Mouse (Mus musculus) kidney, postnatal 0 days (tissue): ENCODE data around the gene Mroh7. TPM values are rescaled to one million over a fixed set of nuclear protein-coding genes. Genes with fewer than 3 reads are reported as not detected.

ENCODE experiments used
- ATAC-seq: fragments of 200-750 bp; cut with Nextera tagmentation; replicated peaks from 2 replicates; pipeline ENCODE4 v1.8.0; 2017; ENCODE audit warnings: low read depth, moderate number of reproducible peaks, moderate TSS enrichment, moderate library complexity; ENCODE audit not compliant: low FRiP score
- DNase-seq: peaks from one replicate; pipeline ENCODE4 v3.0.0-alpha.2; 2016; ENCODE audit warnings: low spot score
- H3K27ac ChIP-seq: fragments of 300-500 bp; sonication (generic); 2 replicates; pipeline ENCODE4 v1.5.1; 2014; ENCODE audit warnings: mild to moderate bottlenecking
- H3K27me3 ChIP-seq: fragments of 300-500 bp; sonication (generic); 2 replicates; pipeline ENCODE4 v1.6.1; 2014; ENCODE audit warnings: low read length, mixed read lengths; ENCODE audit not compliant: insufficient read depth
- H3K36me3 ChIP-seq: fragments of 300-500 bp; sonication (generic); 2 replicates; pipeline ENCODE4 v1.6.1; 2014; ENCODE audit warnings: low read length, mixed read lengths; ENCODE audit not compliant: insufficient read depth
- H3K4me1 ChIP-seq: fragments of 300-500 bp; sonication (generic); replicated peaks from 2 replicates; pipeline ENCODE4 v1.6.1; 2014; ENCODE audit warnings: antibody characterized with exemption, low read length, mixed read lengths; ENCODE audit not compliant: insufficient read depth
- H3K4me2 ChIP-seq: fragments of 300-500 bp; sonication (generic); 2 replicates; pipeline ENCODE4 v1.6.1; 2014; ENCODE audit warnings: mild to moderate bottlenecking, low read length, moderate library complexity, mixed read lengths
- H3K4me3 ChIP-seq: fragments of 300-500 bp; sonication (generic); replicated peaks from 2 replicates; pipeline ENCODE4 v1.5.1; 2014; ENCODE audit warnings: low read depth, low read length
- H3K9ac ChIP-seq: fragments of 300-500 bp; sonication (generic); 2 replicates; pipeline ENCODE4 v1.6.1; 2014; ENCODE audit warnings: low read depth, low read length
- H3K9me3 ChIP-seq: fragments of 300-500 bp; sonication (generic); replicated peaks from 2 replicates; pipeline ENCODE4 v1.6.1; 2016; ENCODE audit warnings: low read length, inconsistent platforms, mixed read lengths
- CTCF ChIP-seq: IDR thresholded peaks from 2 replicates; pipeline ENCODE4 v1.5.1; 2016; ENCODE audit warnings: antibody characterized with exemption, low read depth, mild to moderate bottlenecking, moderate library complexity
- WGBS: fragments of 180-500 bp; shearing (Covaris S2); extraction: QIAGEN DNeasy Blood & Tissue Kit; methylation state at CpG from one replicate; pipeline ENCODE4 v1.1.7; 2014; 5-methylcytosine and 5-hydroxymethylcytosine counted together
- polyA plus RNA-seq: library from polyadenylated mRNA; unstranded; fragments of >200 nt; fragmentation: Nextera tagmentation; extraction: Ambion mirVana; gene quantifications from 2 replicates; pipeline ENCODE4 v1.2.1, GENCODE M21; 2015

Gene Mroh7
- polyA plus RNA-seq, 1 experiment from 2014 or later, result 0.58 TPM

DNA sequence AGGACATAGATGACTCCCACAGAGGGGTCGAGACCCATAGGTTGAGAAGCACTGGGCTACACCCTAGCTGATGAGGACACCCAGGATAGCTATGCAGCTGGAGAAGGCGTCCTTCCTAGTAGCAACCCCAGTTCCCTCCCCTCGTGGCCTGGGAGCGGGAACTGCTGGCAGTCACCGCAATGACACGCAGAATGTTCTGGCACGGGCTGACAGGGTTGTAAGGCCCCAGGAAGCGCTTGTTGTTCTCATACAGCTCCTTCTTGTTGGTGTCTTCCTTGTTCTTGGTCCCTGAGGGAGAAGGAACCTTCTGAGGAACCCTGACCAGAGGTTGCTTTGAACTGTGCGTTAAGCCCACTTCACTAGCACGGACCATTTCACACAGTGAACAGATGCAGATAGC lies 26.8 kb downstream of the Mroh7 start:
- no peak overlapping the region for H3K9ac ChIP-seq
- H3K4me3 ChIP-seq, result no peak overlapping the region
- H3K9me3 ChIP-seq, result no peaks in the 10 kb centered on the region
- H3K36me3 ChIP-seq, result no peaks in the 10 kb centered on the region
- H3K4me1 ChIP-seq, result no peaks in the 10 kb centered on the region
- no peak for DNase-seq
- ATAC-seq, result no peak
- no peaks in the 10 kb centered on the region for H3K27me3 ChIP-seq
- WGBS, result 71% methylated on average over 10 of the region's 10 CpGs
- H3K27ac ChIP-seq, result no peak overlapping the region
- TF ChIP-seq CTCF, result no peak
- H3K4me2 ChIP-seq, result no peak overlapping the region

DNA sequence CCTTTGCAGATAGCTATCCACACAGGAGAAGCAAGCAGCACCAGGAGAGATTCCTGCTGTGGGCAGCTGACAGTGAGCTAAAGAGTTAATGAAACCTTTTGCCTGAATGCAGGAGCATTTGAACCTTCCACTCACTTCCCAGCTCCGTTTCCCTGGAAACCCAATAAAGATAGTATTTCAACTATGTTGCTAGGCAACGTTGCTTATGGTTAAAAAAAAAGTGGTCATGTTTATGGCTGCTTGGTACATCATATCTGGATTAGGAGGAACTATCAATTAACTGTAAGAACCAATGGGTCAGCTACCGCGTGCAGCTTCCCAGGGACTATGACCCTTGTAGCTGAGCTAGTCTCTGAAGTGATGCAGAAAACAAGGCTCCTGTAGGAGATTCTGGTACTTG lies 29.9 kb downstream of the Mroh7 start:
- Histone ChIP-seq H3K4me1 (no peaks in the 10 kb centered on the region), H3K4me3 (no peak overlapping the region), H3K4me2 (no peak overlapping the region), H3K27ac (no peak overlapping the region), H3K9me3 (no peaks in the 10 kb centered on the region), H3K36me3 (no peaks in the 10 kb centered on the region), H3K9ac (no peak overlapping the region), H3K27me3 (no peaks in the 10 kb centered on the region)
- DNase-seq (no peak), ATAC-seq (no peak)
- TF ChIP-seq CTCF, result no peak
- WGBS, result 19% methylated on average over 4 of the region's 4 CpGs

DNA sequence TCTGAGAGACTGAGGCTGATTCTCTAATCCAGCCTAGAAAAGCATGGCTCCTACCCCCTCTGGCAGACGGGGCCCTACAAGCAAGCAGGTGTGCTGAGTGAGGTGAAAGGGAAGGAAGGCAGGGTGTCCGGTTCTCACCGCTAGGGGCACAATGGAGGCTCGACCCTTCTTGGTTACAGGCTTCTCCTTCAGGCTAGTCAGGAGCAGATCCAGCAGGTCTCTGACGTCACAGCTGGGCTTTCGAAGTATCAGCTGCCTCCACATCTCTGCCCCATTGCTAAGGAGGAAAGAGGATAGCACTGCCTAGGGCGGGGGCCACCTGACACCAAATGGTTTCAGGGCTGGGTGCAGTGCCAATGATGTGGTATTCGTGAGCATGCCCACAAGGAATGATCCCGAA lies 30.7 kb downstream of the Mroh7 start:
- Histone ChIP-seq H3K27me3 (no peaks in the 10 kb centered on the region), H3K9ac (no peak overlapping the region), H3K4me1 (no peaks in the 10 kb centered on the region), H3K27ac (no peak overlapping the region), H3K4me2 (no peak overlapping the region), H3K9me3 (no peaks in the 10 kb centered on the region), H3K36me3 (no peaks in the 10 kb centered on the region), H3K4me3 (no peak overlapping the region)
- peak; percentile 78 for TF ChIP-seq CTCF
- 10% methylated on average over 9 of the region's 9 CpGs for WGBS
- peak; percentile 75 for DNase-seq
- ATAC-seq, result peak; percentile 71

DNA sequence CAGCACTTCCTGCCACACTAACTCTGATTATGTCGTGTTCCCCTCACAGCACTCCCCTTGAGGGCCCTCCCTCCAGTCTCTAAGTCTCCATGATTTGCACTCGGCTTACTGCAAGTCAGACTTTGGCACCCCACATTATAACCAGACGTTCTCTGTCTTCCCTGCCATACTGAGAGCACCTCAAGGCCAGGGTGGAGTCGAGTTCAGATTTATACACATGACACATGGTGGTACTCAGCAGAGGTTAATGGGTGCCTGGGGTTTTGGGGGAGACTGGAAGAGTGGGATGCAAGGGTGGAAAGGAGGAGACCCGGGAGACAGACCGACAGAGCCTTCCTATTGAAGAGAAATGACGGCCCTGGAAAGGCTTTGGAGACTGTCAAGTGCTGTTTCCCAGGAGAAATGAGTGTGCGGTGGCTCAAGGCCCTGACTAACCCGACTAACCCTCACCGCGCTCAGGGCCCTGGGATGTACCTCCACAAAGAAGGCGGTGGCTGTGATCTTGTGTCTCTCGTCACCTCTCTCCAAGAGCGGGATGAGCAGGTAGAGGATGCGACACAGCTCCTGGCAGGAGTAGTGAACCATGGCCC lies 36.8 kb downstream of the Mroh7 start:
- ATAC-seq (no peak), DNase-seq (no peak)
- Histone ChIP-seq H3K9me3 (no peaks in the 10 kb centered on the region), H3K4me3 (no peak overlapping the region), H3K36me3 (no peaks in the 10 kb centered on the region), H3K27ac (no peak overlapping the region), H3K4me1 (no peaks in the 10 kb centered on the region), H3K4me2 (no peak overlapping the region), H3K9ac (no peak overlapping the region), H3K27me3 (no peaks in the 10 kb centered on the region)
- no peak for TF ChIP-seq CTCF
- WGBS, result 74% methylated on average over 15 of the region's 15 CpGs

DNA sequence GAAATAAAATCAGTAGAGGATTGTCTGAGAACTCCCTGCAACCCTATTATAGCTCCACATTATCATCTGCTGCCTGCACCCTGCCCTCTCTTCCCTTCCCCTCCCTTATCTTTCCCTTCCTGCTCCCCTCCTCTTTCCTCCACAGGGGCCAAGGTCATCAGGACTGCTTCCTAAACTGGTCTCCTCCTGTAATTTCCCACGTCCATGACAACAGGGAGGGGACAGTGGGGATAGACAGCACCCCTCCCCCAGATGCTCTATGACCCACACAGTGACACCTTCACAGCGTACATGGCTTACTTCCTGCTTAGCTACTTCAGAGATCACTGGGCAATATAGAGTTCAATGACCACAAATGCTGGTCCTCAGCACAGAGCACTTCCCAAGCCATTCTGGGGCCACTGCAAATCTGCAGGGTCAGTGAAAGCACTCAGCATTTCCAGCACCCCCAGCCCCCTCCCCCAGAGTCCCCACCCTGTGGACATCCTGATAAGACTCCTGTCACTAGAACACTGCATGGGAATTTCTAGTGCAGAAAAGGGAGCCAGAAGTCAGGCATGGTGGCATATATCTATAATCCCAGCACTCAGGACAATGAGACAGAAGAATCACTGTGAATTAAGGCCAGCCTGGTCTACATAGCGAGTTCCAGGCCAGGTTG lies 42.0 kb downstream of the Mroh7 start:
- Histone ChIP-seq H3K27ac (no peak overlapping the region), H3K4me2 (no peak overlapping the region), H3K36me3 (no peaks in the 10 kb centered on the region), H3K9ac (no peak overlapping the region), H3K27me3 (no peaks in the 10 kb centered on the region), H3K4me1 (no peaks in the 10 kb centered on the region), H3K4me3 (no peak overlapping the region), H3K9me3 (no peaks in the 10 kb centered on the region)
- WGBS, result 33% methylated on average over 3 of the region's 3 CpGs
- no peak; the same call in 1 of the 2 replicates for ATAC-seq
- no peak for TF ChIP-seq CTCF
- peak; percentile 20 for DNase-seq

DNA sequence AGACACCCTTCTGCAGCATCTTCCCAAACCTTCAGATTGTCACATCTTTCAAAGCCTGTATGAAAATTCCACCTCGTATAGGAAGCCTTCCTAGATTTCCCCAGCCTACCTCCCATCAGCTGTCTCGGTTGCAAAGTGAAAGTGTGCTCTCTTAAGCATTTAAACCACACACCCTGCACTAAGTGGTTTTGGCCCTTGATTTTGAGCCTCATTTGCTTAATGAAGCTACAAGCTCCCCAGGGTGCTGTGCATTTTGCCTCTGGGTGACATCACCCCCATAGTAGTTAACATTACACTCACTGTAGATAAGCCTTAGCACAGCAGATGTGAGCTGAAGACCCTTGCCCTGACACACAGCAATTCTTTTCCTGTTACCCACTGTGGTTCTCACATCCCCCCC lies 49.8 kb downstream of the Mroh7 start:
- 59% methylated on average over 2 of the region's 2 CpGs for WGBS
- no peak overlapping the region for H3K9ac ChIP-seq
- DNase-seq, result no peak
- ATAC-seq, result no peak
- no peak for TF ChIP-seq CTCF
- H3K36me3 ChIP-seq, result peaks cover 11% of the 10 kb centered on the region; the same call in 1 of the 2 replicates
- H3K4me1 ChIP-seq, result peaks cover 10% of the 10 kb centered on the region
- H3K27me3 ChIP-seq, result no peaks in the 10 kb centered on the region
- no peaks in the 10 kb centered on the region for H3K9me3 ChIP-seq
- H3K4me3 ChIP-seq, result no peak overlapping the region
- no peak overlapping the region for H3K4me2 ChIP-seq
- no peak overlapping the region for H3K27ac ChIP-seq
